Mouse (Mus musculus) kidney, adult 2 months (tissue): ENCODE data around the gene Armc12.

Experiments used
- CTCF ChIP-seq: fragments of 200-500 bp; conservative IDR thresholded peaks from 2 replicates; pipeline ENCODE4 v1.5.1; 2011; ENCODE audit warnings: low read depth, mild to moderate bottlenecking, control low read depth, low read length, moderate library complexity, mixed read lengths; ENCODE audit not compliant: insufficient read depth, insufficient read length
- POLR2A ChIP-seq: fragments of 200-500 bp; IDR thresholded peaks from one replicate; pipeline ENCODE4 v1.6.1; 2011; ENCODE audit warnings: low read depth, low read length, control low read depth

GRCm38 (mm10) chr17:28527184-28528042 lies 3.2 kb upstream of the Armc12 start:
- TF ChIP-seq CTCF (no peak), POLR2A (no peak)
